Mouse (Mus musculus) olfactory bulb, adult 2 months (tissue): ENCODE data around the gene Fxyd5.

Experiments used
- CTCF ChIP-seq: fragments of 200-500 bp; IDR thresholded peaks from 2 replicates; pipeline ENCODE4 v1.5.1; 2012; ENCODE audit warnings: low read depth, mild to moderate bottlenecking, low read length, moderate library complexity; ENCODE audit not compliant: insufficient read depth
- POLR2A ChIP-seq: fragments of 200-500 bp; IDR thresholded peaks from 2 replicates; pipeline ENCODE4 v1.6.1; 2012; ENCODE audit warnings: mild to moderate bottlenecking, low read depth, low read length, moderate library complexity; ENCODE audit not compliant: insufficient read depth

DNA sequence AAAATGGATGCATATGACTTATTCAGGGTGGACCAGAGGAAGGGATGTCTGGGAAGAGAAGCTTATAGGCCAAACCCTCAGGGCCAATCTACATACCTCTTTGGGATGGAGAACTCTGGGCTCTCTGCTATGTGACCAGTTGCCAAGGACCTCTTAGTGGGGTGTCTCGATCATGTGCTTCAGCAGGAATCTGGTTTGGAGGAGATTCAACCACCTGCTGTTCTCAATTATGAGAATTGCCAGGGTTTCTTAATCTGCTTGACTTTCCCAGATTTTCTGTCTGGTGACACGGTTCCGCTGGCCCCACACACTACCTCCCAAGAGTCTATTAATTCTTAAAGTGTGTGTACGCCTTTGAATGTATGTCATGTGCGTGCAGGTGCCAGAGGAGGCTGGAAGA lies 48.3 kb downstream of the Fxyd5 start:
- no peak for TF ChIP-seq CTCF
- no peak for TF ChIP-seq POLR2A
